Mouse (Mus musculus): Measurements from ENCODE around the gene Pyy. TPM values are rescaled to one million over a fixed set of nuclear protein-coding genes. Genes with fewer than 3 reads are reported as not detected.

Gene Pyy
- polyA plus RNA-seq, 1 experiment from 2014 or later: not detected

GRCm38 (mm10) chr11:102089088-102089808 is 18.4 kb downstream of the Pyy start:
- whole genome bisulfite sequencing: under 1% methylated on average over 20 of the region's 20 CpGs
- peak overlapping the region; percentile 73 for H3K9ac ChIP-seq
- peaks cover 4% of the 10 kb centered on the region; the same call in 1 of the 2 replicates for H3K36me3 ChIP-seq
- H3K9me3 ChIP-seq: no peaks in the 10 kb centered on the region
- peak; percentile 43 for ATAC-seq (ENCODE audit: low FRiP score, low read depth)
- peak overlapping the region; percentile 84 for H3K27ac ChIP-seq
- H3K4me1 ChIP-seq: peaks cover 27% of the 10 kb centered on the region
- H3K27me3 ChIP-seq (replicated peaks): no peaks in the 10 kb centered on the region
- peak overlapping the region; percentile 77 for H3K4me2 ChIP-seq (replicated peaks)
- peak overlapping the region; percentile 70 for H3K4me3 ChIP-seq

GRCm38 (mm10) chr11:102087931-102088898 is 19.4 kb downstream of the Pyy start, which contains the start of gene Mpp2:
TSS of gene Mpp2 (minus strand) at chr11:102088515.
- Histone ChIP-seq H3K36me3 (peaks cover 4% of the 10 kb centered on the region; the same call in 1 of the 2 replicates), H3K4me3 (peak within 1 kb of the TSS; percentile 70), H3K9ac (peak within 1 kb of the TSS; percentile 73), H3K9me3 (no peaks in the 10 kb centered on the region), H3K4me2 (replicated peaks) (peak within 1 kb of the TSS; percentile 77), H3K4me1 (peaks cover 32% of the 10 kb centered on the region), H3K27me3 (replicated peaks) (no peaks in the 10 kb centered on the region), H3K27ac (peak within 1 kb of the TSS; percentile 84)
- under 1% methylated on average over 49 of the region's 49 CpGs for WGBS
- peak; percentile 59 for ATAC-seq (ENCODE audit: low FRiP score, low read depth)

GRCm38 (mm10) chr11:102087081-102087751 is 20.4 kb downstream of the Pyy start:
- Histone ChIP-seq H3K9ac (peak overlapping the region; percentile 73), H3K9me3 (no peaks in the 10 kb centered on the region), H3K4me1 (peaks cover 42% of the 10 kb centered on the region), H3K27ac (peak overlapping the region; percentile 84), H3K4me3 (peak overlapping the region; percentile 70), H3K4me2 (replicated peaks) (peak overlapping the region; percentile 77), H3K36me3 (peaks cover 4% of the 10 kb centered on the region; the same call in 1 of the 2 replicates), H3K27me3 (replicated peaks) (no peaks in the 10 kb centered on the region)
- ATAC-seq (ENCODE audit: low FRiP score, low read depth): peak; percentile 83
- under 1% methylated on average over 39 of the region's 39 CpGs for WGBS

- Histone ChIP-seq H3K36me3 (peaks cover 4% of the 10 kb centered on the region; the same call in 1 of the 2 replicates), H3K9me3 (no peaks in the 10 kb centered on the region), H3K4me3 (peak overlapping the region; percentile 70), H3K4me1 (peaks cover 51% of the 10 kb centered on the region), H3K27me3 (replicated peaks) (no peaks in the 10 kb centered on the region), H3K9ac (peak overlapping the region; percentile 73), H3K4me2 (replicated peaks) (peak overlapping the region; percentile 77), H3K27ac (peak overlapping the region; percentile 84; the same call in 1 of the 2 replicates)
- 15% methylated on average over 3 of the region's 3 CpGs for WGBS
- no peak for ATAC-seq (ENCODE audit: low FRiP score, low read depth)
These were observed 21.3 kb downstream of the Pyy start for GRCm38 (mm10) chr11:102086331-102086730.

GRCm38 (mm10) chr11:102084159-102084558 is 23.5 kb downstream of the Pyy start:
- no peaks in the 10 kb centered on the region for H3K27me3 ChIP-seq (replicated peaks)
- peaks cover 17% of the 10 kb centered on the region for H3K36me3 ChIP-seq
- no peak for ATAC-seq (ENCODE audit: low FRiP score, low read depth)
- no peak overlapping the region for H3K4me2 ChIP-seq (replicated peaks)
- H3K27ac ChIP-seq: no peak overlapping the region
- H3K4me3 ChIP-seq: no peak overlapping the region
- H3K9ac ChIP-seq: no peak overlapping the region
- no peaks in the 10 kb centered on the region for H3K9me3 ChIP-seq
- H3K4me1 ChIP-seq: peaks cover 54% of the 10 kb centered on the region
- 63% methylated on average over 7 of the region's 7 CpGs for WGBS

GRCm38 (mm10) chr11:102083193-102083592 is 24.4 kb downstream of the Pyy start:
- Histone ChIP-seq H3K9me3 (no peaks in the 10 kb centered on the region), H3K4me1 (peaks cover 46% of the 10 kb centered on the region), H3K36me3 (peaks cover 20% of the 10 kb centered on the region), H3K4me2 (replicated peaks) (peak overlapping the region; percentile 83), H3K9ac (no peak overlapping the region), H3K27me3 (replicated peaks) (no peaks in the 10 kb centered on the region), H3K27ac (no peak overlapping the region), H3K4me3 (no peak overlapping the region)
- 49% methylated on average over 4 of the region's 4 CpGs for whole genome bisulfite sequencing
- ATAC-seq (ENCODE audit: low FRiP score, low read depth): no peak

- no peaks in the 10 kb centered on the region for H3K9me3 ChIP-seq
- H3K27ac ChIP-seq: no peak overlapping the region
- no peaks in the 10 kb centered on the region for H3K27me3 ChIP-seq (replicated peaks)
- peaks cover 46% of the 10 kb centered on the region for H3K4me1 ChIP-seq
- peak overlapping the region; percentile 51 for H3K9ac ChIP-seq
- peak; percentile 79 for ATAC-seq (ENCODE audit: low FRiP score, low read depth)
- peak overlapping the region; percentile 34 for H3K4me3 ChIP-seq
- peaks cover 27% of the 10 kb centered on the region for H3K36me3 ChIP-seq
- peak overlapping the region; percentile 83 for H3K4me2 ChIP-seq (replicated peaks)
- under 1% methylated on average over 18 of the region's 18 CpGs for WGBS
These were observed 25.3 kb downstream of the Pyy start for GRCm38 (mm10) chr11:102082322-102082721.

- Histone ChIP-seq H3K4me1 (peaks cover 6% of the 10 kb centered on the region), H3K9me3 (no peaks in the 10 kb centered on the region), H3K36me3 (peaks cover 14% of the 10 kb centered on the region), H3K4me3 (no peak overlapping the region), H3K27me3 (replicated peaks) (no peaks in the 10 kb centered on the region), H3K9ac (no peak overlapping the region), H3K27ac (no peak overlapping the region), H3K4me2 (replicated peaks) (no peak overlapping the region)
- 82% methylated on average over 14 of the region's 14 CpGs for WGBS
- ATAC-seq (ENCODE audit: low FRiP score, low read depth): no peak
These were observed 33.9 kb downstream of the Pyy start for GRCm38 (mm10) chr11:102073722-102074121.

- H3K27ac ChIP-seq: no peak overlapping the region
- WGBS: 79% methylated on average over 5 of the region's 5 CpGs
- no peak overlapping the region for H3K4me2 ChIP-seq (replicated peaks)
- peaks cover 7% of the 10 kb centered on the region for H3K4me1 ChIP-seq
- H3K27me3 ChIP-seq (replicated peaks): no peaks in the 10 kb centered on the region
- no peak overlapping the region for H3K4me3 ChIP-seq
- no peak for ATAC-seq (ENCODE audit: low FRiP score, low read depth)
- H3K9ac ChIP-seq: no peak overlapping the region
- no peaks in the 10 kb centered on the region for H3K9me3 ChIP-seq
- H3K36me3 ChIP-seq: peaks cover 8% of the 10 kb centered on the region; the same call in 1 of the 2 replicates
These were observed 34.9 kb downstream of the Pyy start for GRCm38 (mm10) chr11:102072729-102073128.

- Histone ChIP-seq H3K4me2 (replicated peaks) (peak overlapping the region; percentile 32), H3K27ac (no peak overlapping the region), H3K4me3 (no peak overlapping the region), H3K4me1 (peaks cover 15% of the 10 kb centered on the region), H3K9ac (no peak overlapping the region), H3K9me3 (no peaks in the 10 kb centered on the region), H3K36me3 (no peaks in the 10 kb centered on the region; the same call in 1 of the 2 replicates), H3K27me3 (replicated peaks) (no peaks in the 10 kb centered on the region)
- 3% methylated on average over 13 of the region's 13 CpGs for WGBS
- ATAC-seq (ENCODE audit: low FRiP score, low read depth): no peak
These were observed 37.2 kb downstream of the Pyy start for GRCm38 (mm10) chr11:102070426-102070825.

- Histone ChIP-seq H3K27me3 (replicated peaks) (no peaks in the 10 kb centered on the region), H3K4me3 (no peak overlapping the region), H3K27ac (no peak overlapping the region), H3K36me3 (no peaks in the 10 kb centered on the region; the same call in 1 of the 2 replicates), H3K9ac (no peak overlapping the region), H3K9me3 (no peaks in the 10 kb centered on the region), H3K4me2 (replicated peaks) (no peak overlapping the region), H3K4me1 (peaks cover 15% of the 10 kb centered on the region)
- ATAC-seq (ENCODE audit: low FRiP score, low read depth): no peak
- WGBS: 53% methylated on average over 11 of the region's 11 CpGs
These were observed 38.0 kb downstream of the Pyy start for GRCm38 (mm10) chr11:102069633-102070032.

Measured in neural tube, embryonic 12.5 days (tissue).